Mouse (Mus musculus) bone marrow macrophage, adult 2 months (primary cell): ENCODE measurements around the gene Tep1. TPM values are rescaled to one million over a fixed set of nuclear protein-coding genes. Genes with fewer than 3 reads are reported as not detected.
"Not testable (repeated sequence)": the region's sequence is repeated elsewhere in the genome, so short reads cannot be mapped to it uniquely, and the experiment has no call there.

Experiments
- H3K27ac ChIP-seq: 2 replicates; pipeline ENCODE4 v1.5.1; 2012; ENCODE audit warnings: low read depth, low read length; ENCODE audit not compliant: insufficient read depth
- H3K4me1 ChIP-seq: 2 replicates; pipeline ENCODE4 v1.6.1; 2012; ENCODE audit warnings: low read length; ENCODE audit not compliant: control insufficient read depth, insufficient read depth
- H3K4me3 ChIP-seq: 2 replicates; pipeline ENCODE4 v1.5.1; 2012; ENCODE audit warnings: mild to moderate bottlenecking, low read length, moderate library complexity; ENCODE audit not compliant: insufficient read depth
- CTCF ChIP-seq: IDR thresholded peaks from 2 replicates; pipeline ENCODE4 v1.5.1; 2012; ENCODE audit warnings: low read depth, mild to moderate bottlenecking, low read length, moderate library complexity
- POLR2A ChIP-seq: IDR thresholded peaks from 2 replicates; pipeline ENCODE4 v1.6.1; 2012; ENCODE audit warnings: mild to moderate bottlenecking, low read depth, low read length, borderline replicate concordance
- polyA plus RNA-seq: library from polyadenylated mRNA; stranded (reverse); fragments of >200 nt; gene quantifications from 2 replicates; pipeline ENCODE4 v1.2.4, GENCODE M21; 2012; ENCODE audit not compliant: missing spikeins, insufficient read depth, insufficient read length

The Tep1 gene
- polyA plus RNA-seq = 206 and 269 TPM in 2 replicates

GRCm38 (mm10) chr14:50869889-50870804, at the start of gene Tep1:
TSS of gene Tep1 (minus strand) at chr14:50870560.
- TF ChIP-seq CTCF (no peak), POLR2A (peak; percentile 91)
- H3K4me1 ChIP-seq = peaks cover 39% of the 10 kb centered on the region
- H3K4me3 ChIP-seq = peak within 1 kb of the TSS; percentile 94
- peak within 1 kb of the TSS; percentile 97 for H3K27ac ChIP-seq

- peaks cover 28% of the 10 kb centered on the region for H3K4me1 ChIP-seq
- no peak overlapping the region for H3K27ac ChIP-seq
- TF ChIP-seq CTCF (no peak), POLR2A (no peak)
- no peak overlapping the region for H3K4me3 ChIP-seq
Measured at GRCm38 (mm10) chr14:50911356-50911755, 41.0 kb upstream of the Tep1 start.

GRCm38 (mm10) chr14:50908126-50908525, 37.8 kb upstream of the Tep1 start:
- Histone ChIP-seq H3K4me3 (no peak overlapping the region), H3K27ac (peak overlapping the region; percentile 56), H3K4me1 (peaks cover 36% of the 10 kb centered on the region)
- TF ChIP-seq CTCF = no peak
- no peak for TF ChIP-seq POLR2A

GRCm38 (mm10) chr14:50905327-50905726, 35.0 kb upstream of the Tep1 start:
- H3K27ac ChIP-seq, H3K4me3 ChIP-seq: not testable (repeated sequence)
- peaks cover 33% of the 10 kb centered on the region for H3K4me1 ChIP-seq

GRCm38 (mm10) chr14:50904828-50905129, 34.4 kb upstream of the Tep1 start:
- Histone ChIP-seq H3K4me1 (peaks cover 30% of the 10 kb centered on the region), H3K27ac (no peak overlapping the region), H3K4me3 (no peak overlapping the region)
- TF ChIP-seq POLR2A (no peak), CTCF (no peak)

GRCm38 (mm10) chr14:50903973-50904827, 33.8 kb upstream of the Tep1 start:
- Histone ChIP-seq H3K4me1 (peaks cover 26% of the 10 kb centered on the region), H3K27ac (no peak overlapping the region), H3K4me3 (no peak overlapping the region)
- no peak for TF ChIP-seq POLR2A
- no peak for TF ChIP-seq CTCF

- H3K4me1 ChIP-seq = peaks cover 40% of the 10 kb centered on the region
- H3K27ac ChIP-seq = peak overlapping the region; percentile 97
- H3K4me3 ChIP-seq = not testable (repeated sequence)
Measured at GRCm38 (mm10) chr14:50897992-50898391, 27.6 kb upstream of the Tep1 start.

- H3K27ac ChIP-seq = peak within 1 kb of the TSS; percentile 97
- peaks cover 44% of the 10 kb centered on the region for H3K4me1 ChIP-seq
- peak within 1 kb of the TSS; percentile 54 for H3K4me3 ChIP-seq
- TF ChIP-seq CTCF (no peak), POLR2A (no peak)
Measured at GRCm38 (mm10) chr14:50897374-50897765, 27.0 kb upstream of the Tep1 start, which contains the start of gene Klhl33. TSS of gene Klhl33 (minus strand) at chr14:50897507.

GRCm38 (mm10) chr14:50896747-50897373, 26.5 kb upstream of the Tep1 start:
- H3K4me3 ChIP-seq = peak overlapping the region; percentile 54
- peak overlapping the region; percentile 97 for H3K27ac ChIP-seq
- H3K4me1 ChIP-seq = peaks cover 49% of the 10 kb centered on the region
- TF ChIP-seq CTCF = no peak
- TF ChIP-seq POLR2A = no peak
